Mouse (Mus musculus) stomach, embryonic 15.5 days (tissue): ENCODE results near the gene Ano3. TPM values are rescaled to one million over a fixed set of nuclear protein-coding genes. Genes with fewer than 3 reads are reported as not detected.

Source experiments
- ATAC-seq: fragments of 200-750 bp; cut with Nextera tagmentation; 2 replicates; pipeline ENCODE4 v1.8.0; 2017; ENCODE audit warnings: low read depth, moderate number of reproducible peaks, moderate TSS enrichment; ENCODE audit not compliant: insufficient read depth, low FRiP score
- H3K27ac ChIP-seq: fragments of 300-500 bp; sonication (generic); 2 replicates; pipeline ENCODE4 v1.5.1; 2015; ENCODE audit warnings: mild to moderate bottlenecking, inconsistent platforms
- H3K27me3 ChIP-seq: fragments of 300-500 bp; sonication (generic); replicated peaks from 2 replicates; pipeline ENCODE4 v1.6.1; 2015; ENCODE audit warnings: inconsistent platforms
- H3K36me3 ChIP-seq: fragments of 300-500 bp; sonication (generic); 2 replicates; pipeline ENCODE4 v1.6.1; 2015; ENCODE audit warnings: inconsistent platforms
- H3K4me1 ChIP-seq: fragments of 300-500 bp; sonication (generic); 2 replicates; pipeline ENCODE4 v1.6.1; 2015; ENCODE audit warnings: inconsistent platforms
- H3K4me2 ChIP-seq: fragments of 300-500 bp; sonication (generic); 2 replicates; pipeline ENCODE4 v1.6.1; 2015; ENCODE audit warnings: mild to moderate bottlenecking, inconsistent platforms
- H3K4me3 ChIP-seq: fragments of 300-500 bp; sonication (generic); replicated peaks from 2 replicates; pipeline ENCODE4 v1.5.1; 2015; ENCODE audit warnings: inconsistent platforms
- H3K9ac ChIP-seq: fragments of 300-500 bp; sonication (generic); 2 replicates; pipeline ENCODE4 v1.6.1; 2015; ENCODE audit warnings: inconsistent platforms
- H3K9me3 ChIP-seq: fragments of 300-500 bp; sonication (generic); 2 replicates; pipeline ENCODE4 v1.6.1; 2016; ENCODE audit warnings: inconsistent platforms
- WGBS: fragments of 180-500 bp; shearing (Covaris S2); methylation state at CpG from one replicate; pipeline ENCODE4 v1.1.7; 2015; 5-methylcytosine and 5-hydroxymethylcytosine counted together
- polyA plus RNA-seq: library from polyadenylated mRNA; unstranded; fragments of >200 nt; fragmentation: Nextera tagmentation; extraction: Ambion mirVana; gene quantifications from 2 replicates; pipeline ENCODE4 v1.2.1, GENCODE M21; 2015

Ano3 gene
- polyA plus RNA-seq, 1 experiment from 2014 or later: 0.22 TPM

- Histone ChIP-seq H3K36me3 (no peaks in the 10 kb centered on the region), H3K4me1 (no peaks in the 10 kb centered on the region), H3K9me3 (no peaks in the 10 kb centered on the region), H3K9ac (no peak overlapping the region), H3K4me3 (no peak overlapping the region), H3K27ac (peak overlapping the region; percentile 31; the same call in 1 of the 2 replicates), H3K27me3 (no peaks in the 10 kb centered on the region), H3K4me2 (no peak overlapping the region)
- 53% methylated on average over 10 of the region's 10 CpGs for WGBS
- no peak for ATAC-seq
These were observed 240.5 kb downstream of the Ano3 start for GRCm38 (mm10) chr2:110710055-110710720.

DNA sequence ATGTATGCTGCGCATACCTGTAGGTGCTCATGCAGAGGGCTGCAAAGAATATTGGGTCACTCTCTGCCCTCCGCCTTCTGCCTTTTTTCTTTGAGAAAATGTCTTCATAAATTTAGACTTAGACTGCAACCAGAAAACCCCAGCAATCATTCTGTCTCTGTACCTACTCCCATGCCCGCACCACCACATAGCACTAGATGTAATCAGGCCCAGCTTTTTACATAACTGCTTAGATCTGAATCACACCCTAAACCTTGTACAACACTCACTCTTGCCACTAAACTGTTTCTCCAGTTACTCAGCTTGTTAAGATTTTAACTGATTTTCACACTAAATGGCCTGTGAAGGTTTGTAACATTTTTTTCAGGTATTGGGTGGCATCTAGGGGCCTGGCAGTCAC is 241.3 kb downstream of the Ano3 start:
- no peak for ATAC-seq
- H3K36me3 ChIP-seq: no peaks in the 10 kb centered on the region
- no peak overlapping the region for H3K4me2 ChIP-seq
- H3K27ac ChIP-seq: no peak overlapping the region
- H3K9me3 ChIP-seq: no peaks in the 10 kb centered on the region
- H3K27me3 ChIP-seq: no peaks in the 10 kb centered on the region
- WGBS: 88% methylated on average over 3 of the region's 3 CpGs
- no peaks in the 10 kb centered on the region for H3K4me1 ChIP-seq
- H3K9ac ChIP-seq: no peak overlapping the region
- H3K4me3 ChIP-seq: no peak overlapping the region

DNA sequence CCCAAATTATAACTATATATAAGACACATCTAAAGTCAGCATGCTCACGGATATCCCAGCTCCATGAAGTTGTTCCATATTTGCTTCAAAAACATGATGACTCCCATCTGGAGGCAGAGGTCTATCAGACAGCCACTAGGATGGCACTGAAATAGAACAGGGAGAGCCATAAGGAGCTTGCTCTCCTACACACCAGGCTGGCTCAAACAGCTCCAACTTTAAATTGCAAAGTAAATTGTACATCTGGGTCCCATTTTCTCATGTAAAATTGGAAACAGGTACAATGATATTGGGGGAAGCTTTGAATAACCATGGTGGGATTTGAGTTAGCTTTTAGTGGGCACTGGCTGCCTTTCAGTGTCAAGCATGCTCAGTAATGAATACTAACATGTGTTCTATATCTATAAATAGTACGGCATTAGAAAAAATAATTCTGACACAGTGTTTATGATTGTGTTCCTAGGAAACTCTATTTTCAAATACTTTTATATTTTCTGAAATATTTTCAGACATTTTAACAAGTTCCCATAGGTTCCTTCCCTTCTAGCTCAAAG is 279.6 kb downstream of the Ano3 start:
- H3K4me2 ChIP-seq: no peak overlapping the region
- ATAC-seq: no peak
- WGBS: 60% methylated on average over 2 of the region's 2 CpGs
- H3K27me3 ChIP-seq: no peaks in the 10 kb centered on the region
- no peak overlapping the region for H3K9ac ChIP-seq
- no peaks in the 10 kb centered on the region for H3K4me1 ChIP-seq
- no peak overlapping the region for H3K27ac ChIP-seq
- H3K4me3 ChIP-seq: no peak overlapping the region
- H3K36me3 ChIP-seq: no peaks in the 10 kb centered on the region
- no peaks in the 10 kb centered on the region for H3K9me3 ChIP-seq

GRCm38 (mm10) chr2:110663329-110663728 is 287.4 kb downstream of the Ano3 start:
- WGBS: 34% methylated on average over 4 of the region's 4 CpGs
- no peaks in the 10 kb centered on the region for H3K9me3 ChIP-seq
- no peak for ATAC-seq
- H3K9ac ChIP-seq: no peak overlapping the region
- H3K4me2 ChIP-seq: no peak overlapping the region
- no peak overlapping the region for H3K4me3 ChIP-seq
- H3K27me3 ChIP-seq: no peaks in the 10 kb centered on the region
- no peaks in the 10 kb centered on the region for H3K36me3 ChIP-seq
- H3K4me1 ChIP-seq: no peaks in the 10 kb centered on the region
- H3K27ac ChIP-seq: no peak overlapping the region

DNA sequence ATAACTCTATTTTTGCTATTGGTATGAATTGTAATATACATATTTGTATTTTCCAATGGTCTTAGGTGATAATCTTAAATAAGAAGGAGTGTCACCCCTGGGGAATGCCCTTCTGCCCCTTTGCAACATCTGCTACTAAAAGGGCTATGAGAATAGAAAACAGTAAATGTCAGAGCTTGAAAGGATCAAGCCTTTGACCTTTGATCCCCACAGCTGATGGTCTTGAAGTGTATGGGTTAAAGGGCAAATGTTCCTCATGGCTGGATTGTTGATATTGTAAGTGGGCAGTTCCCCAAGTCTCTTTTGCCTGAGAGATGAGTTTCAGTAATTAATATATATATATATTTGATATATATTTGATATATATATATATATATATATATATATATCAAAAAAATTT is 305.9 kb downstream of the Ano3 start:
- no peaks in the 10 kb centered on the region for H3K36me3 ChIP-seq
- no peaks in the 10 kb centered on the region for H3K27me3 ChIP-seq
- no peak overlapping the region for H3K9ac ChIP-seq
- H3K9me3 ChIP-seq: no peaks in the 10 kb centered on the region
- ATAC-seq: no peak
- no peak overlapping the region for H3K4me3 ChIP-seq
- H3K27ac ChIP-seq: no peak overlapping the region
- no peak overlapping the region for H3K4me2 ChIP-seq
- H3K4me1 ChIP-seq: no peaks in the 10 kb centered on the region

DNA sequence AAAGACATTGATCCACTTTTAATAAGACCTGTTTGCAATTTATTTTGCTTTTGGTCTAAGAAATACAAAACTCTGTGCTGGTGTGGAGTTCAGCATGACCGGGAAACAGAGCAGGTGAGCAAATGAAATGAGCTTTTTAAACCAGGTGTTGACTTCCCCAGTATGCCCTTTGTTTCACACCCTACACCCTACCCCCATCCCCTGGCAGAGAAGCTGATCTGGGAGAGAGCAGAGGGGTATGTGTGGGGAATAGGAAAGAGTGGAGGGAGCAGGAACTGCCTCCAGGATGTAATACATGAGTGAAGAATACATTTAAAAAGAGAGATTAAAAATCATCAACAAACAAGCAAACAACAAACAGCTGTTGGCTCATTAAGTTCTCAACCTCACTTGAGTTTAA is 306.4 kb downstream of the Ano3 start:
- Histone ChIP-seq H3K4me2 (no peak overlapping the region), H3K4me1 (no peaks in the 10 kb centered on the region), H3K27me3 (no peaks in the 10 kb centered on the region), H3K27ac (no peak overlapping the region), H3K4me3 (no peak overlapping the region), H3K9ac (no peak overlapping the region), H3K36me3 (no peaks in the 10 kb centered on the region), H3K9me3 (no peaks in the 10 kb centered on the region)
- WGBS: 66% methylated on average over 1 of the region's 1 CpGs
- 0 out of 2 replicates have a peak, but pooled peaks have one; percentile 53 for ATAC-seq

Other genes with a start within 250 kb of the Ano3 start
- 0.34 and 1.1 TPM in 2 replicates for gene Muc15, start 229.6 kb downstream of the Ano3 start, polyA plus RNA-seq
- not detected in 2 replicates for gene Gm13941, start 155.1 kb upstream of the Ano3 start, polyA plus RNA-seq
- not detected in 2 replicates for gene Gm15130, start 202.0 kb upstream of the Ano3 start, polyA plus RNA-seq